Mouse (Mus musculus): ENCODE measurements around the gene Mroh8. TPM values are rescaled to one million over a fixed set of nuclear protein-coding genes. Genes with fewer than 3 reads are reported as not detected.
"Not testable (repeated sequence)": the region's sequence is repeated elsewhere in the genome, so short reads cannot be mapped to it uniquely, and the experiment has no call there.

The Mroh8 gene
- total and polyA plus RNA-seq, 3 experiments = 0.37 to 1.4 (median 0.66) TPM

DNA sequence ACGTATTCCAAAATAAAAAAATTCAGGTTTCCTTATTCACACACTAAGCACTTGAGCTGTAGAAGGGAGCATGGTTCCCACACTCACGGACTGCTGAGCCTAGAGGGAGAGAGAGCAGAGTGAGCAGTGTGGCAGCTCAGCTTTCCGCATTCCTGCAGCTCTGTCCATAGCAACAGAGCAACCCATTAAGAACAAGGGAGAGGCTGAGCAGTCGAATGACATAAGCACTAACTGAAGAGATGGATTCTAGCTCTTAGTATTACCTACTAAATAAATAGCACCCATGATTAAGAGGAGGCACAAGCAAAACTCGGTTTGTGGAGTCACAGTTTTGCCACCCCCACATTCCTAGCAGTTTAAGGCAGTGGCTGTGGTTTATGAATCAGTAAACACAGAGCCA lies 109.2 kb downstream of the Mroh8 start:
- ATAC-seq (ENCODE audit: extremely low read depth, insufficient number of reproducible peaks, low FRiP score, poor library complexity, severe bottlenecking) (no peak), DNase-seq (ENCODE audit: low spot score) (no peak)

DNA sequence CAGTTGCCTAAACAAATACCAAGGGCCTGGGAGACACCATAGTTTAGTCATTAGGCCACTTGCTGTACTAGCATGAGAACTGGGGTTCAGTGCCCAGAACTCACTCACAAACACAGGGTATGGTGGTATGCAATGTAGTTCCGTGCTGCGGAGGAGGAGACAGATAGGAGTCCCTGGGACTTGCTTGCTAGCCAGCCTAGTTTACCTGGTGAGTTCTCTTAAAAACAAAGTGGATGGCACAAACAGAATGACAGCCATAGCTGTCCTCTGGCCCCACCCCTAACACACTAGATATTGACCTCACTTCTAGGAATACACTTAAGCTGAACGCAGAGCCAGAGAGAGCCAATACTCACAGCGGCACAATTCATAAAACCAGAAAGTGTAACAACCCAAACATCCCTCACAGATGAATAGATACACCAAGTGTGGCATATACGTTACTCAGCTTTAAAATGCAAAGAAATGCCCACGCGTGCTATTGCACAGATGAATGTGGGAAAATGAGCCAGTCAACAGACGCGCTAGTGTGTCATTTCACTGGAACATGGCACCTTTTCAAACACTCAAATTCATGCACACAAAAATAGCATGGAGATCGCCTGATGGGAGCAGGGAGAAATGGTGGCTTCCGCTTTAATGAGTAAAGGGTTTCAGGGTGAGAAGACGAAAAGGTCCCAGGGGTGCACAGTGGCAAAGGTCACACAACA lies 112.8 kb downstream of the Mroh8 start:
- DNase-seq (ENCODE audit: low spot score) (no peak), ATAC-seq (ENCODE audit: extremely low read depth, insufficient number of reproducible peaks, low FRiP score, poor library complexity, severe bottlenecking) (no peak; the same call in 1 of the 2 replicates)
- H3K27me3 ChIP-seq (ENCODE audit: insufficient read depth, low read length) = no peaks in the 10 kb centered on the region
- no peaks in the 10 kb centered on the region for H3K9me3 ChIP-seq (replicated peaks)
- peaks cover 81% of the 10 kb centered on the region for H3K36me3 ChIP-seq (replicated peaks)
- TF ChIP-seq POLR2AphosphoS5 (IDR thresholded peaks at IDR 0.05; ENCODE audit: insufficient replicate concordance, low read depth, low read length) = no peak
- no peak for TF ChIP-seq GATA2 (IDR thresholded peaks at IDR 0.05; ENCODE audit: borderline replicate concordance, low read depth, low read length)
- TF ChIP-seq GATA1 (IDR thresholded peaks at IDR 0.05; ENCODE audit: borderline replicate concordance, low read length) = no peak
- TF ChIP-seq CTCF (IDR thresholded peaks at IDR 0.05; ENCODE audit: low read depth, low read length) = no peak
- TF ChIP-seq TAL1 (conservative IDR thresholded peaks at IDR 0.05; ENCODE audit: low read depth, low read length) = no peak
- no peaks in the 10 kb centered on the region for H3K4me1 ChIP-seq (ENCODE audit: insufficient read depth, low read depth, low read length)
- no peak overlapping the region for H3K4me3 ChIP-seq (ENCODE audit: low read depth, low read length)

More for the DNA sequence above, 109.2 kb downstream of the Mroh8 start:
- H3K27me3 ChIP-seq (ENCODE audit: insufficient read depth, low read length) = no peaks in the 10 kb centered on the region
- TF ChIP-seq TAL1 (conservative IDR thresholded peaks at IDR 0.05; ENCODE audit: low read depth, low read length) (no peak), GATA2 (IDR thresholded peaks at IDR 0.05; ENCODE audit: borderline replicate concordance, low read depth, low read length) (no peak), POLR2AphosphoS5 (IDR thresholded peaks at IDR 0.05; ENCODE audit: insufficient replicate concordance, low read depth, low read length) (no peak), CTCF (IDR thresholded peaks at IDR 0.05; ENCODE audit: low read depth, low read length) (no peak), GATA1 (IDR thresholded peaks at IDR 0.05; ENCODE audit: borderline replicate concordance, low read length) (no peak)
- no peak overlapping the region for H3K4me3 ChIP-seq (ENCODE audit: low read depth, low read length)
- H3K9me3 ChIP-seq (replicated peaks) = no peaks in the 10 kb centered on the region
- peaks cover 83% of the 10 kb centered on the region for H3K36me3 ChIP-seq (replicated peaks)
- H3K4me1 ChIP-seq (ENCODE audit: insufficient read depth, low read depth, low read length) = no peaks in the 10 kb centered on the region

DNA sequence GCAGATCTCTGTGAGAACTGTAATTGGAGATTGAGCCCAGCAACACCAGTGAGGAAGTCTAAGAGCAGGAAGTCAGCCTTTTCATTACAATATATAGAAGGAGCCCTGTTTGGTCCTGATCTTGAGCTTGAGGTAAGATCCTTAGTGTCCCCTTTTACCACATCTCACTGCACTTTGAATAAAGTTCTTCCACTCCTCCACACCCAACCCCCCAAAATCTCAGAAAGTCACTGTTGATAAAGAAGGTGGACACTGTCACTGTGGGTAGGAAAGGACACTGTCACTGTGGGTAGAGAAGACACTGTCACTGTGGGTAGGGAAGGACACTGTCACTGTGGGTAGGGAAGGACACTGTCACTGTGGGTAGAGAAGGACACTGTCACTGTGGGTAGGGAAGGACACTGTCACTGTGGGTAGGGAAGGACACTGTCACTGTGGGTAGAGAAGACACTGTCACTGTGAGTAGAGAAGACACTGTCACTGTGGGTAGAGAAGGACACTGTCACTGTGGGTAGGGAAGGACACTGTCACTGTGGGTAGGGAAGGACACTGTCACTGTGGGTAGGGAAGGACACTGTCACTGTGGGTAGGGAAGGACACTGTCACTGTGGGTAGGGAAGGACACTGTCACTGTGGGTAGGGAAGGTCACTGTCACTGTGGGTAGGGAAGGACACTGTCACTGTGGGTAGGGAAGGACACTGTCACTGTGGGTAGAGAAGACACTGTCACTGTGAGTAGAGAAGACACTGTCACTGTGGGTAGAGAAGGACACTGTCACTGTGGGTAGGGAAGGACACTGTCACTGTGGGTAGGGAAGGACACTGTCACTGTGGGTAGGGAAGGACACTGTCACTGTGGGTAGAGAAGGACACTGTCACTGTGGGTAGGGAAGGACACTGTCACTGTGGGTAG lies 113.8 kb downstream of the Mroh8 start:
- DNase-seq (ENCODE audit: low spot score); H3K9me3 ChIP-seq (replicated peaks); H3K27me3 ChIP-seq (ENCODE audit: insufficient read depth, low read length); ATAC-seq (ENCODE audit: extremely low read depth, insufficient number of reproducible peaks, low FRiP score, poor library complexity, severe bottlenecking); H3K4me1 ChIP-seq (ENCODE audit: insufficient read depth, low read depth, low read length); H3K4me3 ChIP-seq (ENCODE audit: low read depth, low read length): not testable (repeated sequence)
- H3K36me3 ChIP-seq (replicated peaks) = peaks cover 86% of the 10 kb centered on the region

DNA sequence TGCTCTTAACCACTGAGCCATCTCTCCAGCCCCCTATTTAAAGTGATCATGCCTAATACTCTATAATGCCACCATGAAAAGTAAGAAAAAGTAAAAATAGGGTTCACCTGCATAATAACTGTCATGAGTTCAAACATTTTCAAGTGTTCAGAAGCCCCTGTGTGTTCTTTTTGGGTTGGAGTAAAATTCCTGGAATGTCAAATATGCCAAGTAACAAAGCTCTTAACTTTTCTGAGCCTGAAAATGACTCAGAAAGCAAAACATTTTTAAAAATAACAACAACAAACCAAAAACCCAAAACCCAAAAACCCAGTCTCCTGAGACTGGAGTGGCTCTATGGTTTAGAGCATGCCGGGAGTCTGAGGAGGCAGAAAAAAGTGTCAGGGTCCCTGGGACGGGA lies 115.2 kb downstream of the Mroh8 start:
- Histone ChIP-seq H3K9me3 (replicated peaks) (no peaks in the 10 kb centered on the region), H3K4me3 (ENCODE audit: low read depth, low read length) (no peak overlapping the region), H3K27me3 (ENCODE audit: insufficient read depth, low read length) (no peaks in the 10 kb centered on the region), H3K36me3 (replicated peaks) (peaks cover 87% of the 10 kb centered on the region), H3K4me1 (ENCODE audit: insufficient read depth, low read depth, low read length) (no peaks in the 10 kb centered on the region)
- DNase-seq (ENCODE audit: low spot score) (no peak), ATAC-seq (ENCODE audit: extremely low read depth, insufficient number of reproducible peaks, low FRiP score, poor library complexity, severe bottlenecking) (no peak)
- TF ChIP-seq CTCF (IDR thresholded peaks at IDR 0.05; ENCODE audit: low read depth, low read length) (no peak), GATA1 (IDR thresholded peaks at IDR 0.05; ENCODE audit: borderline replicate concordance, low read length) (no peak), TAL1 (conservative IDR thresholded peaks at IDR 0.05; ENCODE audit: low read depth, low read length) (no peak), GATA2 (IDR thresholded peaks at IDR 0.05; ENCODE audit: borderline replicate concordance, low read depth, low read length) (no peak)

Other genes with a start within 250 kb of the Mroh8 start
- gene Soga1, start 200.3 kb downstream of the Mroh8 start, total RNA-seq (2014; fragmentation: Nextera tagmentation) = 2.1 and 2.6 TPM in 2 replicates
- 6.0 TPM in 2 replicates for gene Soga1, start 200.3 kb downstream of the Mroh8 start, total RNA-seq (2017)
- gene Soga1, start 200.3 kb downstream of the Mroh8 start, polyA plus RNA-seq (2012) = 15.9 and 16.4 TPM in 2 replicates
- gene Tldc2, start 192.5 kb downstream of the Mroh8 start, total RNA-seq (2014; fragmentation: Nextera tagmentation) = not detected in 2 replicates
- gene Tldc2, start 192.5 kb downstream of the Mroh8 start, total RNA-seq (2017) = not detected in 2 replicates
- not detected in 2 replicates for gene Tldc2, start 192.5 kb downstream of the Mroh8 start, polyA plus RNA-seq (2012)
- 153 and 177 TPM in 2 replicates for gene Samhd1, start 144.3 kb downstream of the Mroh8 start, total RNA-seq (2014; fragmentation: Nextera tagmentation)
- gene Samhd1, start 144.3 kb downstream of the Mroh8 start, total RNA-seq (2017) = 99.6 and 109 TPM in 2 replicates
- 19.9 and 23.6 TPM in 2 replicates for gene Samhd1, start 144.3 kb downstream of the Mroh8 start, polyA plus RNA-seq (2012)
- gene Rbl1, start 75.0 kb downstream of the Mroh8 start, total RNA-seq (2014; fragmentation: Nextera tagmentation) = 96.7 and 97.4 TPM in 2 replicates
- gene Rbl1, start 75.0 kb downstream of the Mroh8 start, total RNA-seq (2017) = 74.1 and 88.2 TPM in 2 replicates
- 10.9 and 11.1 TPM in 2 replicates for gene Rbl1, start 75.0 kb downstream of the Mroh8 start, polyA plus RNA-seq (2012)
- 197 and 213 TPM in 2 replicates for gene Rpn2, start 532 bp downstream of the Mroh8 start, total RNA-seq (2014; fragmentation: Nextera tagmentation)
- gene Rpn2, start 532 bp downstream of the Mroh8 start, total RNA-seq (2017) = 156 and 189 TPM in 2 replicates
- 99.6 and 110 TPM in 2 replicates for gene Rpn2, start 532 bp downstream of the Mroh8 start, polyA plus RNA-seq (2012)
- not detected in 2 replicates for gene Ghrh, start 68.0 kb upstream of the Mroh8 start, total RNA-seq (2014; fragmentation: Nextera tagmentation)
- gene Ghrh, start 68.0 kb upstream of the Mroh8 start, total RNA-seq (2017) = 0.76 TPM in 1 of 2 replicates, not detected in the other
- not detected in 2 replicates for gene Ghrh, start 68.0 kb upstream of the Mroh8 start, polyA plus RNA-seq (2012)
- gene Manbal, start 88.0 kb upstream of the Mroh8 start, total RNA-seq (2014; fragmentation: Nextera tagmentation) = 20.6 and 21.6 TPM in 2 replicates
- gene Manbal, start 88.0 kb upstream of the Mroh8 start, total RNA-seq (2017) = 19.2 and 19.6 TPM in 2 replicates
- 55.2 and 56.3 TPM in 2 replicates for gene Manbal, start 88.0 kb upstream of the Mroh8 start, polyA plus RNA-seq (2012)
- gene Src, start 138.9 kb upstream of the Mroh8 start, total RNA-seq (2014; fragmentation: Nextera tagmentation) = not detected in 2 replicates
- 0.49 and 0.58 TPM in 2 replicates for gene Src, start 138.9 kb upstream of the Mroh8 start, total RNA-seq (2017)
- gene Src, start 138.9 kb upstream of the Mroh8 start, polyA plus RNA-seq (2012) = 0.22 and 0.28 TPM in 2 replicates

Data from G1E (cell line).